ENCODE assay signal across 8 mouse cellular contexts in the genomic region with DNA sequence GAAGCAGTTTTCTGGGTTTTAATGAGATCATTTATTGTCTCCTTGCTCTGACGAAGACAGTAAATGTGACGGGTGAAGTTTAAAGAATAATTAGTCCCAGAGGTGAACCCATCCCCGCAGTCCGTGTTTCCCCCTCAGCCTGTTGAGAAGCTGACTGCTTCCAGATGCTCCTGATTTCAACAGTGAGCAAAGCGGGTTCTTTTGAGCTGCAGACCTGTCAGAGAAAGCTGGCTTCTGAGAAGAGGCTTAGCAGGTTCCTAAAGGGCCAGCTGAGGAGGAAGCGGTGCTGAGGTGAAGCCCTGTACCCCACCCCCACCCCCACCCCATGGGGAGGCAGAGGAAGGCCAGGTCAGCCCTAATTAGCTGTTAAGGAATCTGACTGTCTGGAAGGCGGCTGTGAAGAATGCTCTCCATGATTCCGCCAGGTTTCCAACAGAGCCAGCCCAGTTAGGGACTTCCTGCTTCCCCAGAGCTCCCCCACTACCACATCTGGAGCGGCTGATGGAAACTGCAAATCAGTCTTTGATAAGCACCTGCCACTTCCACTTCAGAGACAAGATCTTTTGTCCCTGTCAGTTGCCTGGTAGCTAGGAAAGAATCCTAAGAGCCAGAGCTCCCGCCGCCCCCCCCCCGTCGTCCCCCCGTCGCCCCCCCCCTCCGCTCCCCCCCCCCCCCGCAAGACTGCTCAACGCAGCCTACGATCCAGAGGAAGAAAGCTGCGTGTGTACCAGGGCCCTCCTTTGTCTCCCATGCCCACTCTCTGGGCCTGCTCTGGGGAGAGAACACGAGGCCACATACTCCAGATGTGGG. TPM values are rescaled to one million over a fixed set of nuclear protein-coding genes. Genes with fewer than 3 reads are reported as not detected.
DNase-seq lines count a peak whose midpoint lies in the region; ATAC-seq lines count a peak whose summit lies in the region.

No protein-coding gene starts in this region.

- H3K27me3 ChIP-seq in kidney, embryonic 15.5 days: no peaks in the 10 kb centered on the region
- peaks cover 22% of the 10 kb centered on the region for H3K27me3 ChIP-seq in hindbrain, embryonic 10.5 days (ENCODE audit: insufficient read depth, poor library complexity, severe bottlenecking)
- no peaks in the 10 kb centered on the region for H3K27me3 ChIP-seq in midbrain, embryonic 13.5 days

- DNase-seq in kidney, adult 11 months: no peak
- peak; percentile 77 for DNase-seq in embryo, embryonic 10 days (ENCODE audit: low spot score)
- DNase-seq in hindbrain, embryonic 10.5 days (ENCODE audit: low spot score): peak; percentile 50
- no peak for DNase-seq in cerebellum, postnatal 10 days
- no peak for DNase-seq in c-Kit-positive CD71-positive TER-119-positive erythroid progenitor cells, embryonic 14.5 days (ENCODE audit: low spot score)
- no peak for DNase-seq in cerebellum, postnatal 4 days (ENCODE audit: low spot score in 2 of 2)

- H3K27ac ChIP-seq in kidney, embryonic 15.5 days: peak overlapping the region; percentile 67
- peak overlapping the region; percentile 72 for H3K27ac ChIP-seq in hindbrain, embryonic 10.5 days
- H3K27ac ChIP-seq in midbrain, embryonic 13.5 days: peak overlapping the region; percentile 89

- H3K4me2 ChIP-seq in kidney, embryonic 15.5 days: peak overlapping the region; percentile 23; the same call in 1 of the 2 replicates
- H3K4me2 ChIP-seq in midbrain, embryonic 13.5 days (replicated peaks): peak overlapping the region; percentile 23; the same call in 1 of the 2 replicates

- no peak for ATAC-seq in kidney, embryonic 15.5 days (replicated peaks; ENCODE audit: low FRiP score)
- peak; percentile 72 for ATAC-seq in midbrain, embryonic 13.5 days

- H3K4me1 ChIP-seq in kidney, embryonic 15.5 days: peaks cover 63% of the 10 kb centered on the region
- peaks cover 60% of the 10 kb centered on the region for H3K4me1 ChIP-seq in hindbrain, embryonic 10.5 days (replicated peaks)
- H3K4me1 ChIP-seq in midbrain, embryonic 13.5 days (replicated peaks): peaks cover 33% of the 10 kb centered on the region

- H3K9me3 ChIP-seq in kidney, embryonic 15.5 days (replicated peaks): 0 out of 2 replicates have a peak, but pooled peaks cover 3% of the 10 kb centered on the region
- peaks cover 6% of the 10 kb centered on the region; the same call in 1 of the 2 replicates for H3K9me3 ChIP-seq in hindbrain, embryonic 10.5 days
- no peaks in the 10 kb centered on the region for H3K9me3 ChIP-seq in midbrain, embryonic 13.5 days

- 18% methylated on average over 11 of the region's 21 CpGs for WGBS in kidney, embryonic 15.5 days
- WGBS in hindbrain, embryonic 10.5 days: 6% methylated on average over 18 of the region's 21 CpGs
- WGBS in midbrain, embryonic 13.5 days: 9% methylated on average over 12 of the region's 21 CpGs

- H3K9ac ChIP-seq in kidney, embryonic 15.5 days: no peak overlapping the region
- peak overlapping the region; percentile 36; the same call in 1 of the 2 replicates for H3K9ac ChIP-seq in midbrain, embryonic 13.5 days (replicated peaks)

- H3K36me3 ChIP-seq in kidney, embryonic 15.5 days: no peaks in the 10 kb centered on the region
- no peaks in the 10 kb centered on the region for H3K36me3 ChIP-seq in hindbrain, embryonic 10.5 days
- no peaks in the 10 kb centered on the region for H3K36me3 ChIP-seq in midbrain, embryonic 13.5 days

- no peak overlapping the region for H3K4me3 ChIP-seq in kidney, embryonic 15.5 days (replicated peaks)
- H3K4me3 ChIP-seq in hindbrain, embryonic 10.5 days: 0 out of 2 replicates have a peak overlapping the region, but pooled peaks have one; percentile 18
- no peak overlapping the region for H3K4me3 ChIP-seq in midbrain, embryonic 13.5 days (replicated peaks)

RNA-seq across cellular contexts. Expression of gene Hhat, which starts 25.4 kb away (rescaled TPM):
- polyA plus RNA-seq in kidney, embryonic 15.5 days (2015; fragmentation: Nextera tagmentation; extraction: Ambion mirVana): 13.7 and 15.4 TPM in 2 replicates
- polyA plus RNA-seq in hindbrain, embryonic 10.5 days (2016; fragmentation: Nextera tagmentation; extraction: Ambion mirVana): 8.1 and 8.9 TPM in 2 replicates
- 5.5 and 5.9 TPM in 2 replicates for polyA plus RNA-seq in midbrain, embryonic 13.5 days (2015; fragmentation: Nextera tagmentation; extraction: Ambion mirVana)

RNA-seq across cellular contexts. Expression of gene Sertad4, which starts 59.1 kb away (rescaled TPM):
- polyA plus RNA-seq in kidney, embryonic 15.5 days (2015; fragmentation: Nextera tagmentation; extraction: Ambion mirVana): 22.9 TPM in 2 replicates
- 12.7 and 15.5 TPM in 2 replicates for polyA plus RNA-seq in hindbrain, embryonic 10.5 days (2016; fragmentation: Nextera tagmentation; extraction: Ambion mirVana)
- 33.2 and 38.7 TPM in 2 replicates for polyA plus RNA-seq in midbrain, embryonic 13.5 days (2015; fragmentation: Nextera tagmentation; extraction: Ambion mirVana)

Comparison
In these comparisons a context has a peak if more than half of its experiments do, and no peak if none do; other contexts are left out.
1. DNase-seq: peak in embryo, embryonic 10 days (single experiment) and hindbrain, embryonic 10.5 days (single experiment); none in kidney, adult 11 months (single experiment), cerebellum, postnatal 10 days (0 of 2), c-Kit-positive CD71-positive TER-119-positive erythroid progenitor cells, embryonic 14.5 days (single experiment) and cerebellum, postnatal 4 days (0 of 2).
2. Peak in every context shown above with its lines, with median percentiles within 50 percentile points of each other: H3K27ac ChIP-seq.